Mouse (Mus musculus) spleen, embryonic (tissue): ENCODE data around the gene Prss22.
"Not testable (repeated sequence)": the region's sequence is repeated elsewhere in the genome, so short reads cannot be mapped to it uniquely, and the experiment has no call there.

ENCODE experiments used
- CTCF ChIA-PET: fragments of 350-600 bp; sonication (Branson Sonifier 250); formaldehyde crosslinking; loops from one replicate; lab custom pipeline; 2022; lab: Charles Lee

Gene Prss22

GRCm38 (mm10) chr17:23947486-23947885 is 50.4 kb downstream of the Prss22 start:
- CTCF ChIA-PET = not testable (repeated sequence)
